Mouse (Mus musculus) neural tube, embryonic 14.5 days (tissue): ENCODE measurements around the gene Olfr1386. TPM values are rescaled to one million over a fixed set of nuclear protein-coding genes. Genes with fewer than 3 reads are reported as not detected.

Source experiments
- ATAC-seq: fragments of 200-750 bp; cut with Nextera tagmentation; 2 replicates; pipeline ENCODE4 v1.8.0; 2017; ENCODE audit warnings: low read depth, mild to moderate bottlenecking, moderate TSS enrichment, moderate library complexity
- H3K27ac ChIP-seq: fragments of 300-500 bp; sonication (generic); 2 replicates; pipeline ENCODE4 v1.5.1; 2014; ENCODE audit warnings: low read depth, mild to moderate bottlenecking, control low read depth, low read length, moderate library complexity, mixed read lengths
- H3K27me3 ChIP-seq: fragments of 300-500 bp; sonication (generic); 2 replicates; pipeline ENCODE4 v1.6.1; 2014; ENCODE audit warnings: low read length; ENCODE audit not compliant: control insufficient read depth, insufficient read depth
- H3K36me3 ChIP-seq: fragments of 300-500 bp; sonication (generic); 2 replicates; pipeline ENCODE4 v1.6.1; 2014; ENCODE audit warnings: low read length, mixed read lengths; ENCODE audit not compliant: control insufficient read depth, insufficient read depth
- H3K4me1 ChIP-seq: fragments of 300-500 bp; sonication (generic); 2 replicates; pipeline ENCODE4 v1.6.1; 2014; ENCODE audit warnings: low read length; ENCODE audit not compliant: control insufficient read depth, insufficient read depth
- H3K4me2 ChIP-seq: fragments of 300-500 bp; sonication (generic); 2 replicates; pipeline ENCODE4 v1.6.1; 2014; ENCODE audit warnings: mild to moderate bottlenecking, low read depth, low read length, control low read depth
- H3K4me3 ChIP-seq: fragments of 300-500 bp; sonication (generic); 2 replicates; pipeline ENCODE4 v1.5.1; 2014; ENCODE audit warnings: low read depth, low read length, control low read depth, mixed read lengths
- H3K9ac ChIP-seq: fragments of 300-500 bp; sonication (generic); replicated peaks from 2 replicates; pipeline ENCODE4 v1.6.1; 2014; ENCODE audit warnings: low read depth, mild to moderate bottlenecking, control low read depth, low read length, mixed read lengths
- H3K9me3 ChIP-seq: fragments of 300-500 bp; sonication (generic); 2 replicates; pipeline ENCODE4 v1.6.1; 2016; ENCODE audit warnings: low read length; ENCODE audit not compliant: control insufficient read depth
- polyA plus RNA-seq: library from polyadenylated mRNA; unstranded; fragments of >200 nt; fragmentation: Nextera tagmentation; extraction: Ambion mirVana; gene quantifications from 2 replicates; pipeline ENCODE4 v1.2.1, GENCODE M21; 2014

The Olfr1386 gene
- polyA plus RNA-seq, 1 experiment from 2014 or later = not detected

GRCm38 (mm10) chr11:49519348-49519747 lies 54.5 kb downstream of the Olfr1386 start, which contains the start of gene Olfr1383:
Gene Olfr1383 (plus strand): TSS chr11:49519648.
- Histone ChIP-seq H3K27me3 (no peaks in the 10 kb centered on the region), H3K4me1 (no peaks in the 10 kb centered on the region), H3K36me3 (no peaks in the 10 kb centered on the region), H3K9me3 (no peaks in the 10 kb centered on the region), H3K9ac (no peak within 1 kb of the TSS), H3K4me2 (no peak within 1 kb of the TSS), H3K4me3 (no peak within 1 kb of the TSS), H3K27ac (no peak within 1 kb of the TSS)
- ATAC-seq = no peak

Other genes with a start within 250 kb of the Olfr1386 start
- gene Mgat1, start 220.9 kb upstream of the Olfr1386 start, polyA plus RNA-seq = 22.6 and 29.3 TPM in 2 replicates
- 0.09 TPM in 1 of 2 replicates, not detected in the other for gene Olfr1393, start 186.7 kb upstream of the Olfr1386 start, polyA plus RNA-seq
- gene Olfr1392, start 179.8 kb upstream of the Olfr1386 start, polyA plus RNA-seq = not detected in 2 replicates
- not detected in 2 replicates for gene Olfr10, start 160.3 kb upstream of the Olfr1386 start, polyA plus RNA-seq
- not detected in 2 replicates for gene Olfr1391, start 142.3 kb upstream of the Olfr1386 start, polyA plus RNA-seq
- not detected in 2 replicates for gene Olfr1390, start 129.9 kb upstream of the Olfr1386 start, polyA plus RNA-seq
- gene Olfr1389, start 42.0 kb upstream of the Olfr1386 start, polyA plus RNA-seq = not detected in 2 replicates
- 0.15 TPM in 1 of 2 replicates, not detected in the other for gene Olfr1388, start 28.4 kb upstream of the Olfr1386 start, polyA plus RNA-seq
- gene Olfr1387, start 9.7 kb upstream of the Olfr1386 start, polyA plus RNA-seq = not detected in 2 replicates
- gene Olfr1385, start 24.0 kb downstream of the Olfr1386 start, polyA plus RNA-seq = not detected in 2 replicates
- gene Olfr1384, start 41.7 kb downstream of the Olfr1386 start, polyA plus RNA-seq = not detected in 2 replicates
- not detected in 2 replicates for gene Olfr1383, start 54.6 kb downstream of the Olfr1386 start, polyA plus RNA-seq
- not detected in 2 replicates for gene Olfr1382, start 63.2 kb downstream of the Olfr1386 start, polyA plus RNA-seq
- 0.05 TPM in 1 of 2 replicates, not detected in the other for gene Olfr1381, start 78.4 kb downstream of the Olfr1386 start, polyA plus RNA-seq
- gene Olfr1380, start 91.8 kb downstream of the Olfr1386 start, polyA plus RNA-seq = not detected in 2 replicates
- gene Flt4, start 144.2 kb downstream of the Olfr1386 start, polyA plus RNA-seq = 1.5 and 2.3 TPM in 2 replicates
- not detected in 2 replicates for gene Scgb3a1, start 198.6 kb downstream of the Olfr1386 start, polyA plus RNA-seq
- 38.6 and 45.7 TPM in 2 replicates for gene Cnot6, start 247.7 kb downstream of the Olfr1386 start, polyA plus RNA-seq